Mouse (Mus musculus) lung, postnatal 0 days (tissue): ENCODE measurements at regions not wholly inside any gene's neighbourhood (a gene's known extent, or its start where the extent isn't known, plus 50 kb on each side); places are given as distances from the start of the nearest gene placed in this dataset.
"Not testable (repeated sequence)": the region's sequence is repeated elsewhere in the genome, so short reads cannot be mapped to it uniquely, and the experiment has no call there.

Experiments
- ATAC-seq: fragments of 200-750 bp; cut with Nextera tagmentation; 2 replicates; pipeline ENCODE4 v1.8.0; 2017; ENCODE audit warnings: moderate library complexity
- DNase-seq: peaks from one replicate; pipeline ENCODE4 v3.0.0-alpha.2; 2016; ENCODE audit warnings: low spot score
- H3K27ac ChIP-seq: fragments of 300-500 bp; sonication (generic); 2 replicates; pipeline ENCODE4 v1.5.1; 2014; ENCODE audit warnings: antibody characterized with exemption, mild to moderate bottlenecking, low read length, mixed read lengths
- H3K27me3 ChIP-seq: fragments of 300-500 bp; sonication (generic); replicated peaks from 2 replicates; pipeline ENCODE4 v1.6.1; 2014; ENCODE audit warnings: low read length, mixed read lengths; ENCODE audit not compliant: insufficient read depth
- H3K36me3 ChIP-seq: fragments of 300-500 bp; sonication (generic); 2 replicates; pipeline ENCODE4 v1.6.1; 2014; ENCODE audit warnings: low read length, mixed read lengths; ENCODE audit not compliant: insufficient read depth
- H3K4me1 ChIP-seq: fragments of 300-500 bp; sonication (generic); 2 replicates; pipeline ENCODE4 v1.6.1; 2014; ENCODE audit warnings: antibody characterized with exemption, low read depth, low read length, mixed read lengths; ENCODE audit not compliant: insufficient read depth
- H3K4me2 ChIP-seq: fragments of 300-500 bp; sonication (generic); replicated peaks from 2 replicates; pipeline ENCODE4 v1.6.1; 2014; ENCODE audit warnings: low read depth, mild to moderate bottlenecking, low read length, moderate library complexity, mixed read lengths
- H3K4me3 ChIP-seq: fragments of 300-500 bp; sonication (generic); 2 replicates; pipeline ENCODE4 v1.5.1; 2014; ENCODE audit warnings: low read depth, low read length
- H3K9ac ChIP-seq: fragments of 300-500 bp; sonication (generic); replicated peaks from 2 replicates; pipeline ENCODE4 v1.6.1; 2014; ENCODE audit warnings: low read depth, mild to moderate bottlenecking
- H3K9me3 ChIP-seq: fragments of 300-500 bp; sonication (generic); 2 replicates; pipeline ENCODE4 v1.6.1; 2016; ENCODE audit warnings: low read length, mixed read lengths
- CTCF ChIP-seq: IDR thresholded peaks from 2 replicates; pipeline ENCODE4 v1.5.1; 2016; ENCODE audit warnings: antibody characterized with exemption, mild to moderate bottlenecking
- EP300 ChIP-seq: IDR thresholded peaks from 2 replicates; pipeline ENCODE4 v1.6.1; 2016; ENCODE audit warnings: antibody characterized with exemption, mild to moderate bottlenecking, control low read depth
- WGBS: fragments of 180-500 bp; shearing (Covaris S2); extraction: QIAGEN DNeasy Blood & Tissue Kit; methylation state at CpG from one replicate; pipeline ENCODE4 v1.1.7; 2014; 5-methylcytosine and 5-hydroxymethylcytosine counted together

GRCm38 (mm10) chr16:30194836-30195235, 72.5 kb downstream of the Cpn2 start:
- whole genome bisulfite sequencing, result 72% methylated on average over 7 of the region's 7 CpGs
- Histone ChIP-seq H3K36me3 (no peaks in the 10 kb centered on the region), H3K9ac (no peak overlapping the region), H3K27ac (no peak overlapping the region), H3K4me3 (no peak overlapping the region), H3K4me2 (no peak overlapping the region), H3K9me3 (no peaks in the 10 kb centered on the region), H3K4me1 (peaks cover 6% of the 10 kb centered on the region; the same call in 1 of the 2 replicates), H3K27me3 (no peaks in the 10 kb centered on the region)
- DNase-seq (no peak), ATAC-seq (no peak)
- TF ChIP-seq CTCF (no peak), EP300 (no peak)

GRCm38 (mm10) chr16:30195859-30196258, 71.4 kb downstream of the Cpn2 start:
- H3K4me1 ChIP-seq, H3K4me3 ChIP-seq, H3K27ac ChIP-seq, ATAC-seq, DNase-seq, H3K9me3 ChIP-seq, H3K4me2 ChIP-seq, H3K27me3 ChIP-seq, H3K9ac ChIP-seq, H3K36me3 ChIP-seq: not testable (repeated sequence)
- WGBS, result 96% methylated on average over 2 of the region's 2 CpGs

- Histone ChIP-seq H3K4me3 (no peak overlapping the region), H3K27ac (no peak overlapping the region), H3K36me3 (no peaks in the 10 kb centered on the region), H3K9me3 (no peaks in the 10 kb centered on the region), H3K4me1 (peaks cover 6% of the 10 kb centered on the region; the same call in 1 of the 2 replicates), H3K27me3 (no peaks in the 10 kb centered on the region), H3K9ac (no peak overlapping the region), H3K4me2 (no peak overlapping the region)
- TF ChIP-seq EP300 (no peak), CTCF (no peak)
- DNase-seq, result peak; percentile 64
- ATAC-seq, result no peak
- 59% methylated on average over 3 of the region's 3 CpGs for WGBS
Observed at GRCm38 (mm10) chr16:30197351-30197750, 69.9 kb downstream of the Cpn2 start.

DNA sequence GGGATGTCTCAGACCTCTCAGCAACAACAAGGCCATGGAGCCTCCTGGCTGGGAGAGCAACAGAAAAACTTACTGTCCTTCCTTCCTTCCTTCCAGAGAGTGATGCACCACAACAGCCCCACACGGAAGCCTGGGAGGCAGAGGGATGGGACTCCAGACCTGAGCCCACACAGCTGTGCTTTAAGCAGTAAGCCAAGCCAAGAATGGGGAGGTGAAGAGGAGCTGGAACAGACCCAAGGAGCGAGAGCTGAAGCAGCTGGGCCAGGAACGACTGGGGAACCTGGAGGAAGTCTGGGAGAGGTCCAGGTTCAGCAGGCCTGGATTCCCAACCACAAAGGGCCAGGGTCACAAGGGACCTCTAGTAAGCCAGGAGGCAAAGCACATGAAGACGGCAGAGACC, 67.5 kb downstream of the Cpn2 start:
- Histone ChIP-seq H3K9ac (no peak overlapping the region), H3K36me3 (no peaks in the 10 kb centered on the region), H3K27me3 (no peaks in the 10 kb centered on the region), H3K4me2 (no peak overlapping the region), H3K9me3 (no peaks in the 10 kb centered on the region), H3K27ac (no peak overlapping the region), H3K4me3 (no peak overlapping the region), H3K4me1 (peaks cover 5% of the 10 kb centered on the region; the same call in 1 of the 2 replicates)
- WGBS, result 35% methylated on average over 4 of the region's 4 CpGs
- no peak for TF ChIP-seq EP300
- TF ChIP-seq CTCF, result no peak
- DNase-seq, result peak; percentile 41
- no peak for ATAC-seq

GRCm38 (mm10) chr16:30204144-30204543, 63.2 kb downstream of the Cpn2 start:
- WGBS, result 34% methylated on average over 4 of the region's 4 CpGs
- DNase-seq (peak; percentile 66), ATAC-seq (peak; percentile 87)
- TF ChIP-seq EP300 (peak; percentile 68; the same call in 1 of the 2 replicates), CTCF (no peak)
- no peak overlapping the region for H3K27ac ChIP-seq
- H3K4me1 ChIP-seq, result peaks cover 5% of the 10 kb centered on the region; the same call in 1 of the 2 replicates
- peaks cover 3% of the 10 kb centered on the region; the same call in 1 of the 2 replicates for H3K9me3 ChIP-seq
- H3K4me2 ChIP-seq, result no peak overlapping the region
- H3K27me3 ChIP-seq, result no peaks in the 10 kb centered on the region
- no peak overlapping the region for H3K9ac ChIP-seq
- H3K36me3 ChIP-seq, result no peaks in the 10 kb centered on the region
- no peak overlapping the region for H3K4me3 ChIP-seq

DNA sequence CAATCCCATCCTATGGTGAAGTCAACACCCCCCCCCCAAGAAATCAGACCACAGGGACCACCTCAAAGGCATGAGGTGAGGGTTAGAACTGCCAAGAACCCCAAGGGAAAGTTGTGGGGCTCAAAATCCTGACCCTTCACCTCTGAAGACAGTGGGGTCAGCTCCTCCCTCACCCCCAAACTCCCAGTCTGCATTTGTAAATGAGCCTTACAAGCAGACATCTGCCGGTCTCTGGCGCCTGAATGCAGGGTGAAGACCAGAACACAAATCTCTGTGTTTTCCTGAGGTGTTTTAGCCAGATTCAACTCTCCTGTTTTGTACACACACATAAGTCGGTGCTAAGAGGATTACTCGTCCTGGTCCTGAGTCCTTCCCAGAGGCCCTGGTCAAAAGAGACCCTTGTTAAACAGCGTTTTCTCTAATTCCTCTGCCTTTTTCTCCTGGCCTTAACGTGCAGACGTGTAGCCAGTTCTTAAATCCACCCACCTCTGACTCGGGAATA, 61.9 kb downstream of the Cpn2 start:
- no peaks in the 10 kb centered on the region for H3K36me3 ChIP-seq

More for the DNA sequence above, 61.9 kb downstream of the Cpn2 start:
- WGBS, result 42% methylated on average over 8 of the region's 8 CpGs
- no peaks in the 10 kb centered on the region for H3K27me3 ChIP-seq
- H3K9me3 ChIP-seq, result peaks cover 3% of the 10 kb centered on the region; the same call in 1 of the 2 replicates
- H3K27ac ChIP-seq, result no peak overlapping the region
- H3K4me2 ChIP-seq, result no peak overlapping the region
- H3K9ac ChIP-seq, result no peak overlapping the region
- TF ChIP-seq EP300, result no peak
- no peak for TF ChIP-seq CTCF
- no peak for ATAC-seq
- no peak for DNase-seq
- no peak overlapping the region for H3K4me3 ChIP-seq
- 0 out of 2 replicates have a peak, but pooled peaks cover 5% of the 10 kb centered on the region for H3K4me1 ChIP-seq
